Mouse (Mus musculus): Measurements from ENCODE around the gene Polr3c. TPM values are rescaled to one million over a fixed set of nuclear protein-coding genes. Genes with fewer than 3 reads are reported as not detected.
"Not testable (repeated sequence)": the region's sequence is repeated elsewhere in the genome, so short reads cannot be mapped to it uniquely, and the experiment has no call there.

Polr3c gene
- polyA plus RNA-seq, 1 experiment = 49.3 TPM

- no peaks in the 10 kb centered on the region for H3K36me3 ChIP-seq (ENCODE audit: control insufficient read depth, insufficient read depth, low read length)
- TF ChIP-seq CTCF (IDR thresholded peaks at IDR 0.05; ENCODE audit: borderline replicate concordance, control insufficient read depth, extremely low read depth, insufficient read depth, low read length, poor library complexity) (no peak), POLR2A (IDR thresholded peaks at IDR 0.05; ENCODE audit: control insufficient read depth, extremely low read depth, insufficient read depth, low read length, poor library complexity) (no peak)
- H3K4me3 ChIP-seq (ENCODE audit: control insufficient read depth, insufficient read depth, low read length) = no peak overlapping the region
- no peaks in the 10 kb centered on the region for H3K4me1 ChIP-seq (replicated peaks; ENCODE audit: control insufficient read depth, insufficient read depth, low read length)
- no peak overlapping the region for H3K27ac ChIP-seq (ENCODE audit: control insufficient read depth, insufficient read depth, low read length)
- no peak for DNase-seq
- WGBS = 98% methylated on average over 1 of the region's 1 CpGs
- H3K27me3 ChIP-seq (ENCODE audit: control insufficient read depth, insufficient read depth, low read length) = no peaks in the 10 kb centered on the region
Measured at GRCm38 (mm10) chr3:96755935-96756334, 28.5 kb upstream of the Polr3c start.

- WGBS = 21% methylated on average over 1 of the region's 1 CpGs
- Histone ChIP-seq H3K27me3 (ENCODE audit: control insufficient read depth, insufficient read depth, low read length) (no peaks in the 10 kb centered on the region), H3K4me1 (replicated peaks; ENCODE audit: control insufficient read depth, insufficient read depth, low read length) (no peaks in the 10 kb centered on the region), H3K27ac (ENCODE audit: control insufficient read depth, insufficient read depth, low read length) (no peak overlapping the region), H3K36me3 (ENCODE audit: control insufficient read depth, insufficient read depth, low read length) (no peaks in the 10 kb centered on the region), H3K4me3 (ENCODE audit: control insufficient read depth, insufficient read depth, low read length) (no peak overlapping the region)
- DNase-seq = no peak
- TF ChIP-seq CTCF (IDR thresholded peaks at IDR 0.05; ENCODE audit: borderline replicate concordance, control insufficient read depth, extremely low read depth, insufficient read depth, low read length, poor library complexity) (no peak), POLR2A (IDR thresholded peaks at IDR 0.05; ENCODE audit: control insufficient read depth, extremely low read depth, insufficient read depth, low read length, poor library complexity) (no peak)
Measured at GRCm38 (mm10) chr3:96746829-96747228, 19.4 kb upstream of the Polr3c start.

- no peak overlapping the region for H3K27ac ChIP-seq (ENCODE audit: control insufficient read depth, insufficient read depth, low read length)
- no peak overlapping the region for H3K4me3 ChIP-seq (ENCODE audit: control insufficient read depth, insufficient read depth, low read length)
- H3K4me1 ChIP-seq (replicated peaks; ENCODE audit: control insufficient read depth, insufficient read depth, low read length) = no peaks in the 10 kb centered on the region
- WGBS = 97% methylated on average over 3 of the region's 3 CpGs
- no peaks in the 10 kb centered on the region for H3K36me3 ChIP-seq (ENCODE audit: control insufficient read depth, insufficient read depth, low read length)
- H3K27me3 ChIP-seq (ENCODE audit: control insufficient read depth, insufficient read depth, low read length) = no peaks in the 10 kb centered on the region
- TF ChIP-seq CTCF (IDR thresholded peaks at IDR 0.05; ENCODE audit: borderline replicate concordance, control insufficient read depth, extremely low read depth, insufficient read depth, low read length, poor library complexity) (no peak), POLR2A (IDR thresholded peaks at IDR 0.05; ENCODE audit: control insufficient read depth, extremely low read depth, insufficient read depth, low read length, poor library complexity) (no peak)
- DNase-seq = no peak
Measured at GRCm38 (mm10) chr3:96744348-96744747, 16.9 kb upstream of the Polr3c start.

GRCm38 (mm10) chr3:96740279-96740678 is 12.9 kb upstream of the Polr3c start:
- H3K27me3 ChIP-seq (ENCODE audit: control insufficient read depth, insufficient read depth, low read length); H3K27ac ChIP-seq (ENCODE audit: control insufficient read depth, insufficient read depth, low read length); H3K4me1 ChIP-seq (replicated peaks; ENCODE audit: control insufficient read depth, insufficient read depth, low read length); DNase-seq; H3K36me3 ChIP-seq (ENCODE audit: control insufficient read depth, insufficient read depth, low read length); H3K4me3 ChIP-seq (ENCODE audit: control insufficient read depth, insufficient read depth, low read length): not testable (repeated sequence)

GRCm38 (mm10) chr3:96737995-96738394 is 10.6 kb upstream of the Polr3c start:
- no peaks in the 10 kb centered on the region for H3K4me1 ChIP-seq (replicated peaks; ENCODE audit: control insufficient read depth, insufficient read depth, low read length)

GRCm38 (mm10) chr3:96737013-96737740 is 9.7 kb upstream of the Polr3c start:
- no peaks in the 10 kb centered on the region for H3K4me1 ChIP-seq (replicated peaks; ENCODE audit: control insufficient read depth, insufficient read depth, low read length)
- TF ChIP-seq CTCF (IDR thresholded peaks at IDR 0.05; ENCODE audit: borderline replicate concordance, control insufficient read depth, extremely low read depth, insufficient read depth, low read length, poor library complexity) (no peak), POLR2A (IDR thresholded peaks at IDR 0.05; ENCODE audit: control insufficient read depth, extremely low read depth, insufficient read depth, low read length, poor library complexity) (no peak)
- no peak overlapping the region for H3K27ac ChIP-seq (ENCODE audit: control insufficient read depth, insufficient read depth, low read length)
- H3K36me3 ChIP-seq (ENCODE audit: control insufficient read depth, insufficient read depth, low read length) = no peaks in the 10 kb centered on the region
- no peak for DNase-seq
- H3K4me3 ChIP-seq (ENCODE audit: control insufficient read depth, insufficient read depth, low read length) = no peak overlapping the region
- WGBS = 80% methylated on average over 1 of the region's 1 CpGs
- H3K27me3 ChIP-seq (ENCODE audit: control insufficient read depth, insufficient read depth, low read length) = no peaks in the 10 kb centered on the region

More at GRCm38 (mm10) chr3:96737995-96738394, 10.6 kb upstream of the Polr3c start:
- TF ChIP-seq POLR2A (IDR thresholded peaks at IDR 0.05; ENCODE audit: control insufficient read depth, extremely low read depth, insufficient read depth, low read length, poor library complexity) = no peak
- TF ChIP-seq CTCF (IDR thresholded peaks at IDR 0.05; ENCODE audit: borderline replicate concordance, control insufficient read depth, extremely low read depth, insufficient read depth, low read length, poor library complexity) = no peak
- no peaks in the 10 kb centered on the region for H3K36me3 ChIP-seq (ENCODE audit: control insufficient read depth, insufficient read depth, low read length)
- no peaks in the 10 kb centered on the region for H3K27me3 ChIP-seq (ENCODE audit: control insufficient read depth, insufficient read depth, low read length)
- no peak overlapping the region for H3K27ac ChIP-seq (ENCODE audit: control insufficient read depth, insufficient read depth, low read length)
- DNase-seq = no peak
- 89% methylated on average over 1 of the region's 1 CpGs for WGBS
- H3K4me3 ChIP-seq (ENCODE audit: control insufficient read depth, insufficient read depth, low read length) = no peak overlapping the region

GRCm38 (mm10) chr3:96735200-96735599 is 7.8 kb upstream of the Polr3c start:
- H3K4me1 ChIP-seq (replicated peaks; ENCODE audit: control insufficient read depth, insufficient read depth, low read length) = no peaks in the 10 kb centered on the region
- H3K4me3 ChIP-seq (ENCODE audit: control insufficient read depth, insufficient read depth, low read length) = no peak overlapping the region
- H3K27me3 ChIP-seq (ENCODE audit: control insufficient read depth, insufficient read depth, low read length) = no peaks in the 10 kb centered on the region
- H3K27ac ChIP-seq (ENCODE audit: control insufficient read depth, insufficient read depth, low read length) = no peak overlapping the region
- no peak for TF ChIP-seq CTCF (IDR thresholded peaks at IDR 0.05; ENCODE audit: borderline replicate concordance, control insufficient read depth, extremely low read depth, insufficient read depth, low read length, poor library complexity)
- TF ChIP-seq POLR2A (IDR thresholded peaks at IDR 0.05; ENCODE audit: control insufficient read depth, extremely low read depth, insufficient read depth, low read length, poor library complexity) = no peak
- 99% methylated on average over 2 of the region's 2 CpGs for WGBS
- no peaks in the 10 kb centered on the region for H3K36me3 ChIP-seq (ENCODE audit: control insufficient read depth, insufficient read depth, low read length)
- no peak for DNase-seq
